Mouse (Mus musculus) liver, embryonic 18 days (tissue): ENCODE results near the gene Cnot3. TPM values are rescaled to one million over a fixed set of nuclear protein-coding genes. Genes with fewer than 3 reads are reported as not detected.

Source experiments
- polyA plus RNA-seq: library from polyadenylated mRNA; depleted of rRNA; stranded (reverse); fragments of >200 nt; gene quantifications from 2 replicates; pipeline ENCODE4 v1.2.3, GENCODE M21; 2012; rRNA removed

The Cnot3 gene
- 17.7 and 19.3 TPM in 2 replicates for polyA plus RNA-seq

DNA sequence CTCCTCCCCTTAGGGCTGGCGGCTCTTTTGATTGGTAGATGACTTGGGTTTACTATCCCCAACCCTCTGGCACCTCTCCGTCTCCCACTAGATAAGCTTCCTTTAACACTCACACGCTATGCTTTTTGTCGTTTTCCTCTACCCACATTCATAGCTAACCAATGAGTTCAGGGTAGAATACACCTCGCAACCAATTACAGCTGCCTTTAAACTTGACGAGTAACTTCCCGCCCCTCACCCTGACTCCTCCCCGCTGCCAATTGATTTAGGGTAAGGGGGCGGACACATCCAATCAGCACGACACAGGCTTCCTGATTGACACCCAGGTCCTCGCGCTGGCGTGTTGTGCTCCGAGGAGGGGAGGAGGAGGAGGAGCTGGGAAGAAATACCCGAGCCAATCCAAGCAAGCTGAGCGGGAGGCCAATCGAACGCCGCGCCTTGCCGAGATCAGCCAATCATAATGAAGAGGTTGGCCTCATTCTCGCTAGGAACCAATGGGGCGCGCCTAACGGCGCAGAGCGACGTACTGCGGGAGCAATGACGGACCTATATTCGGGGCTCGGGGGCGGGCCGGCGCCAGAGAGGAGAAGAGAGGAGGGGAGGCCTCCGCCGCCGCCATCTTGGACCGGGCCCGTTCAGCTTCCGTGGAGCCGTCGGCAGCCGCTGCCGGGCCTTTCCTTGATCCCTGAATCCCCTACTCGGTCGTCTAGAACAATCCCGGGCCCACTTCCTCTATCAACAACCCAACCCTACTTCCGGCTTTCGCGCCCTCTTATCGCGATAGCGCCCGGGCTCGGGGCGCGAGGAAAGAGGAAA, at the start of gene Cnot3:
Gene Cnot3 (plus strand): TSS at position 597 of the 816 bp plus-strand sequence.

DNA sequence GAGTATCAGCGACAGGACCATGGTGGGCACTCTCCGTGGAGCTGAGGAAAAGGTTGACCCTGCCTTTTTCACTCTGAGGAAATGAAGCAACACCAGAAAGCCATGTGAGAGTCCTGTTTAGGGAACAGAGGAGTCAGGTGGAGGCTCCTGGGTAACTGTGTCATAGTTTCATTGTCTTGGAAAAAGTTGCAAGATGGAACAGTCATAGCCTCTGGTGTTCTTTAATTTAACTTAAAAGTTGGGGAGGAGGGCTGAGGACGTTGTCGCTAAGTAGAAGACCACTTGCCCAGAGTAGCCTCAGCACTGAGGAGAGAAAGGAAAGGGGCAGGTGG, 29.0 kb upstream of the Cnot3 start, which contains the start of gene Oscar:
Gene Oscar (minus strand): TSS at position 101 of the 332 bp plus-strand sequence.

DNA sequence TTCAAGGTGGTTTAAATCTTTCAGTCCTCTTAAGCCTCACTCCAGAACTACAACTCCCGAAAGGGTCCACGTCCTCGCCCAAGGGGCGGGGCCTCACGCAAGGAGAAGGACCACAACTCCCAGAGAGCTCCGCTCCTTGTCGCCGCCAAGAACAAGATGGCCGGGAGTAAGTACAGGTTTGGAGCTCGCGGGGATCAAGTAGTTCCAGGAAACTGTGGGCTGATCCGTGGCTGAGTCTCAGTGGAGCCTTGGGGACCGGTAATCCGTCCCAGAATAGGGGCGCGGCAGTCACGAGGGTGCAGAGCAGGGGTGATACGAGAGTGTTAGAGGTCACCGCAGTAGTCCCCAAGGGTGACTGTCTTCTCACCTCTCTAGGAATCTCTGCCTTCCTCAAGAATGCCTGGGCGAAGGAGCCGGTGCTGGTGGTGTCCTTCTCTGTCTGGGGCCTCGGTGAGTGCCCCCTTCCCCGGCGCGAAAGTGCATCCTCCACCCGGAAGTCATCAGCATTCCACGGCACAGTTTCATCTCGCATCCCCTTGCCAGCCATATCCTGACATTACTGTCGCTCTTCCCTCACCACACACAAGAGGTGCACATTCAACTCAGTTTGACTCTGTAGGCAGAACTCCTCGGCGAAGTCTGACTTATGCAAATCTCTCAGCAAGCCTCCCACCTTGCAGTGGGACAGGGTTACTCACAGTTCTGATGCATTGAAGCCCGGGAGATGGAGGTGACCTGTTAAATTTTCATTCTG, 27.6 kb upstream of the Cnot3 start, which contains the start of gene Ndufa3:
Gene Ndufa3 (plus strand): TSS at position 132 of the 754 bp plus-strand sequence.

GRCm38 (mm10) chr7:3629543-3630477, 15.3 kb upstream of the Cnot3 start, which contains the start of the genes Tfpt and Prpf31:
Gene Tfpt (minus strand): TSS chr7:3629929.
Gene Prpf31 (plus strand): TSS chr7:3629985.

GRCm38 (mm10) chr7:3665215-3666114, 20.4 kb downstream of the Cnot3 start, which contains the start of gene Leng1:
Gene Leng1 (minus strand): TSS chr7:3665840.

GRCm38 (mm10) chr7:3677342-3677741, 32.3 kb downstream of the Cnot3 start, which contains the start of gene Tmc4:
Gene Tmc4 (minus strand): TSS chr7:3677553.

GRCm38 (mm10) chr7:3692382-3692986, 47.4 kb downstream of the Cnot3 start, which contains the start of gene Tsen34:
Gene Tsen34 (plus strand): TSS chr7:3692863.

DNA sequence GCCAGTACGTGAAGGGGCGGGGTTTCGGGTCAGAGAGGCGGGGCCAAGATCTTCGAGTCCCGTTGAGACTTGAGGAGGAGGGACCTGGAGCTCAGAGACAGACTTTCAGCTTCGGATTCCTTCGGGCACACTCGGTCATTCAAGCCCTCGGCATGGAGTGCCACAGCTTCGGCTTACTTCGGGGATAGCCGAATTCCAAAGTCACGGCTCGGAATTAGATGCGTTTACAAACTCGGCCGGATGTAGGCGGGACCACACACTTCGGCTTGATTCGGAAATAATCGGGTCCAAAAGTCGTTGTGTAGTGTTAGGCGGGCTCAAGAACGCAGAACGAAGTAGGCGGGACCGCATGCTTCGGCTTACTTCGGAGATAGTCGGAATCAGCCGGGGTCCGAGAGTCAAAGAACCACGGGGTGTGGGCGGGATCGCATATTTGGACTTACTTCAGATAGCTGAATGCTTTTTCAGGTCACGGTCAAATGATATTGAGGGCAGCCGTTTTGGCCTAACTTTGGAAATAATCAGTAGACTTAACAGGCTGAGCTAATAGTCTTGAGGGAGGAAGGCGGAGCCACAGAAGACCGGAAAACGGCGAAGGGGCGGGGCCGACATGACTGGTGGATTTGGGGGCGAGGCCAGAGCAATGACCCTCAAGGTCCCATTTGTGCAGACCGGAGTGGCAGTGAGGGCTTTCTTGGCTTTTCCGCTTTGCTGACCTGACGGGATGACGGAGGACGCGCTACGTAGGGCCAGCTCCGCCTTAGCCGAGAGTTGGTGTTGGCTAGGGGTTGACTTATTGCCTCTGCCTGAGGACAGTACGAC, 48.1 kb downstream of the Cnot3 start, which contains the start of gene Mboat7:
Gene Mboat7 (minus strand): TSS at position 537 of the 822 bp plus-strand sequence.

GRCm38 (mm10) chr7:3703879-3704441, 58.9 kb downstream of the Cnot3 start, which contains the start of gene Rps9:
Gene Rps9 (plus strand): TSS chr7:3703993.

Other genes with a start within 250 kb of the Cnot3 start
- 0.04 TPM in 1 of 2 replicates, not detected in the other for gene Cacng6, start 221.1 kb upstream of the Cnot3 start, polyA plus RNA-seq
- 0.73 and 0.77 TPM in 2 replicates for gene Tarm1, start 142.6 kb upstream of the Cnot3 start, polyA plus RNA-seq
- 0.06 and 0.09 TPM in 2 replicates for gene Oscar, start 29.1 kb upstream of the Cnot3 start, polyA plus RNA-seq
- 126 and 136 TPM in 2 replicates for gene Ndufa3, start 27.9 kb upstream of the Cnot3 start, polyA plus RNA-seq
- 9.5 and 10.9 TPM in 2 replicates for gene Tfpt, start 15.3 kb upstream of the Cnot3 start, polyA plus RNA-seq
- gene Prpf31, start 15.3 kb upstream of the Cnot3 start, polyA plus RNA-seq: 17.0 and 18.2 TPM in 2 replicates
- 4.5 and 5.0 TPM in 2 replicates for gene Leng1, start 20.6 kb downstream of the Cnot3 start, polyA plus RNA-seq
- gene Tmc4, start 32.3 kb downstream of the Cnot3 start, polyA plus RNA-seq: 7.6 and 7.8 TPM in 2 replicates
- 35.0 and 36.0 TPM in 2 replicates for gene Tsen34, start 47.6 kb downstream of the Cnot3 start, polyA plus RNA-seq
- gene Mboat7, start 48.3 kb downstream of the Cnot3 start, polyA plus RNA-seq: 12.2 and 15.6 TPM in 2 replicates
- 1,543 and 1,939 TPM in 2 replicates for gene Rps9, start 58.7 kb downstream of the Cnot3 start, polyA plus RNA-seq
- gene Pirb, start 75.1 kb downstream of the Cnot3 start, polyA plus RNA-seq: 12.1 and 18.7 TPM in 2 replicates
- gene Gm15448, start 180.4 kb downstream of the Cnot3 start, polyA plus RNA-seq: 0.24 and 0.36 TPM in 2 replicates
- 2.2 TPM in 2 replicates for gene Pira2, start 199.8 kb downstream of the Cnot3 start, polyA plus RNA-seq